Mouse (Mus musculus) testis, postnatal 14 days (tissue): Measurements from ENCODE around the gene Tas1r1.
"Not testable (repeated sequence)": the region's sequence is repeated elsewhere in the genome, so short reads cannot be mapped to it uniquely, and the experiment has no call there.

Experiments used
- DNase-seq: peaks from one replicate; pipeline ENCODE4 v3.0.0; 2021; ENCODE audit warnings: low spot score

The Tas1r1 gene

DNA sequence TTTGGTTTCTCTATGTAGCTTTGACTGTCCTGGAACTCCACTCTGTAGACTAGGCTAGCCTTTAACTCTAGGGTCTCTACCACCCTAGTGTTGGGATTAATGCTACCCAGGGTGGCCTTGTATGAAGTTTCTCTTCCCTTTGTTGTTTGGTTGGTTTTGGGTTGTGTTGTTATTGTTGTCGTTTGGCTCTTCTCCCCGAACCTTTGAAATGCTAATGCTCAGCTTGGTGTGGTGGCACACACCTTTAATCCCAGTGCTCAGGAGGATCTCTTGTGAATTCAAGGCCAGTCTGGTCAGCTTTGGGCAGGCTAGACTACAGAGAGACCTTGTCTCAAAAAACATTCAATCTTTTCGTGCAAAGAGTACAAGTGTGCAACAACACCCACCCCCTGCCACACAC, 4.8 kb upstream of the Tas1r1 start:
- DNase-seq, result no peak

GRCm38 (mm10) chr4:152041924-152042641, 3.7 kb upstream of the Tas1r1 start:
- DNase-seq, result no peak

GRCm38 (mm10) chr4:152039831-152040310, 1.5 kb upstream of the Tas1r1 start:
- no peak for DNase-seq

DNA sequence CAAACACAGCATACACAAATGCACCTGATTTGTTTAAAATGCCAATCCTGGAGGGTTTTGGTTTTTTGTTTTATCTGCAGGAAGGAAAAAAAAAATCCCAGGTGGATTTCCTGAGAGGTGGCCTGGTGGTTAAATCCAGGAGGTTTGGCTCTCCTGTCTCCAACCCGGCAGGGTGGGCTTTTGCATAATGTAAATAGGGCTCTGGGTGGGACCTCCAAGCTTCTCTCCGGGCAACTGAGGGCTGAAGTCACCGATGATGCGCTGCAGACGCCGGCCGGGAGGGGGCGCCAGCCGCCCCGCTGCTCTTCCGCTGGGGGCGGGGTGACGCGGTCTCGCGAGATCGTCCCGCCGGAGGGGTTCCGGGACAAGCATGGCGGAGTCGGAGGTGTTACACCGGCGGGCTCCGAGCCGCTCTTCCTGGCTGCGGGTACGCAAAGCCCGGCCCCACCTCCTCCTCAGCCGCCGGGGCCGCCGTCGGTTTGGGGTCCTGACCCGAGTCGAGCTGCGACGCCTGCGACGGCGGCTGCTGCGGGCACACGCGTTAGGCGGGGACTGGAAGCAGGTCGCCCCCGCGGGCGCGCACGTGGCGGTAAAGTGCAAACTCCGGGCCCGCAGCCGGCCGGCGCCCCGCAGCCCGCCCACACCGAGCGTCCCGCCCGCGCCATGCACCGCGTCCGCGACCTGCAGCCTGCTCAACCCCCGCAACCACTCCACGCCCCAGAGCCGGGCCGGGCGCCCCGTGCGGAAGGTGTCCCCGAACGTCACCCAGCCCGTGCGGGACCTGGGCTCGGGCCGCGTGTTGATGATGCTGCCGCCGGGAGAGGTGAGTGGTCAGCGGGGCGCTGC, 840 bp upstream of the Tas1r1 start, which contains the start of gene Nol9:
Nol9 (plus strand) TSS at position 337 of the 846 bp plus-strand sequence.
- DNase-seq, result peak; percentile 92

GRCm38 (mm10) chr4:152036464-152036863, 1.9 kb downstream of the Tas1r1 start:
- DNase-seq, result not testable (repeated sequence)

- DNase-seq, result no peak
Measured at GRCm38 (mm10) chr4:152032922-152033321, 5.4 kb downstream of the Tas1r1 start.

- no peak for DNase-seq
Measured at GRCm38 (mm10) chr4:152029997-152030396, 8.4 kb downstream of the Tas1r1 start.

GRCm38 (mm10) chr4:152029087-152029486, 9.3 kb downstream of the Tas1r1 start:
- DNase-seq, result no peak

DNA sequence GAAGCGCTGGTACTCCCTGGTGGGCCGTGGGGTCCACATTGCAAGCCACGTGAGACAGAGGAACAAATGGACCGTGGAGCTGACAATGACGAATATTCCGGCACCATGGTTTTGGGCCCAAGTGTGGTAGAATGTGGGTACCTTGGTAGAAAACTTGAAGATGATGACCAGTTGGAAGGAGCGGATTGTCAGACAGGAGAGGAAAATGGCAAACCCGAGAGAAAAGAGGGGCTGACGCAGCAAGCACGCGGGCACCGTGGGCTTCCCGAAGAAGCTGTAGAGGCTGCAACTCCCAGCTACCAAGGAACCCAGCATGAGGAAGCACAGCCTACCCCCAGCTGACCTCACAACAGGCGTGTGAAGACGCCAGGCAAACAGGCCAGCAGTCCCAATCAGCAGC, 9.9 kb downstream of the Tas1r1 start:
- no peak for DNase-seq

GRCm38 (mm10) chr4:152027524-152027923, 10.8 kb downstream of the Tas1r1 start, which contains the start of gene Zbtb48:
Zbtb48 (minus strand) TSS chr4:152027671.
- DNase-seq, result peak; percentile 96

DNA sequence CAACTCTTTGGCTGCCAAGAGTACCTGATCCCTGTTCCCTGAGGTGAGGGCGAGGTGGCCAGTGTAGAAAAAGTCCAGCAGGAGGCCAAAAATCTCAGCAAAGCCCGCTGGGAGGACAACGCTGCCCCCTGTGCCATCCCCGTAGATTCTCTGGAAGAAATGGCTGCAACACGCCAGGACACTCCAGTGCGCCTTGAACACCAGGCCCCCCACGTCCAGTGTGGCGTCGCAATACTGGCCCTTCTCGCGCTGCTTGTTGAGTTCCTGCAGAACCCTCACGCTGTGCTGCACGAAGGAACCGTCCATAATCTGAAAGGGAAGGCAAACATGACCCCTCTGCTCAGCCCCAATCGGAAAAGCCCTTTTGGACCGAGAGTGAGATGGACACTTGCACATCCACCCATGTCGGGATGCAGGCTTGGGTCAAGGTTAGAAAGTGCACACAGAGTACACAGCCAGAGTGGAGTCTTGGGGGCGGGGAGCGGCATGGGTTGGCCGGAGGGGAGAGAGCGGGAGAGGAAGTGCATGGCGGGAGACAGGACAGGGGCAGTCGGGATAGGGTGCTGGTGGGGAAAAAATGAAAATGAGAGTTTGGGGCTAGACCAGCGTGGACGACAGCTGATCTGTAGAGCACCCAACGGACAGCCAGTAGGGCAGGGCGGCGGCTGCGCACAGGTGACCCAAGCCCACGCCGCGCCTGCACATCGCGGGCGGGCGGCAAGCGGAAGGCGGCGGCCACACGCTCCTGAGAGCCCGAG, 11.4 kb downstream of the Tas1r1 start:
- no peak for DNase-seq

GRCm38 (mm10) chr4:152024525-152024924, 13.8 kb downstream of the Tas1r1 start:
- DNase-seq, result no peak

GRCm38 (mm10) chr4:152022506-152022905, 15.9 kb downstream of the Tas1r1 start:
- no peak for DNase-seq

DNA sequence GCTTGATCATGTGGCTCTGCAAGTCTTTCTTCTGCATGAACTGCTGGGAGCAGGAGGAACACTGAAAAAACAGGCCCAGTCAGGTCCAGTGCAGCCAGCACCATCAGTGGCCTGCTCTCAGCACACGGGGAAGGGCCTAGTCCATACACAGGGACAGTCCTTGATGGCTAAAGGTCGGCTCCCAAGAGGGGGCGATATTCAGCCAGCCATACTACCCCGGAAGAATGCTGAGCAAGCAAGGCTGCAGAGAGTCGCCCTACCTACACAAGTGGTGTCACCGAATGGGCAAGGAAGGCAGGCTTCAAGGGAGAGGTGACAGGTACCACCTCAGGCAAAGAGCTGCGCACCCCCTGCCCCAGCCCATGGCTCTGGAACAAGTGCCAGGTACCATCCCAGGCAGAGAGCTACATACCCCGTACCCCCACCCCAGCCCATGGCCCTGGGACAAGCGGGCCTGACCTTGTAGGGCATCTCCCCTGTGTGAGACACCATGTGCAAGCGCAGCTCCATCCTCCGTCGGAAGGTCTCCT, 16.7 kb downstream of the Tas1r1 start:
- no peak for DNase-seq

- no peak for DNase-seq
Measured at GRCm38 (mm10) chr4:152020024-152020423, 18.3 kb downstream of the Tas1r1 start.

GRCm38 (mm10) chr4:152019073-152019472, 19.3 kb downstream of the Tas1r1 start:
- no peak for DNase-seq

DNA sequence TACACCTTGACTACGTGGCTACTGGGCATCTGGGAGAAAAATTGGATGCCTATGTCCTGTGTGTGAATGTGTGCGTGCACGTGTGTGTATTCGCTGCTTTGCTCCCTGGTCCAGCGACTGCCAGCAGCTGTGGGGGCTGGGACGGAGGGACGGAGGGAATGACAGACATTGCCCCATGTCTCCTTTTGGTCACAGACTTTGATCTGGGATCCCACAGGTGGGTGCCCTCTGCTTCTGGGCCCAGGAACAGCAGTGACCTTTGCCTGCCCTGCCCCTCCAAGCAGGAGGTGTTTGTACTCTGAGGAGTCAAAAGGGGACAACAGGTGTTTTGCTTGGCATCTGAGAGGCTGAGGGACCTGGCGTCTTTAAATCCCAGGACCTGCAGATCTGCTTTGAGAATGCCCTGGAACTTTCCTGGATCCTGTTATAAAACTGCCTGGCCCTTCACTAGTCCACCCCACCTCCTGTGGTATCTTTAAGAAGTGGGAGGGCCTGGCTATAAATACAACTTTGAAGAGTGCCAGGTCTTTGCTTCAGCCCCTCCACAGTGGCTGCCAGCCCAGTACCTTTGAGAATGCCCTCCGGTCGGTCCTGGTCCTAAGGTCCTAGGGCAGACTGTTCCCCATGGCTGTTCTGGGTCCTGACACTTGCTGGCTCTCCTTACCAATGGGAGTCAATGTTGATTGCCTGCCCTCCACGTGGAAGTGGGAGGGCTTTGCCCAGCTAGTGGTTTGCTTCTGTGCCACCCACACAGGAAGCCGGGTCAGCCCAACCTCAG, 25.1 kb downstream of the Tas1r1 start:
- DNase-seq, result no peak

DNA sequence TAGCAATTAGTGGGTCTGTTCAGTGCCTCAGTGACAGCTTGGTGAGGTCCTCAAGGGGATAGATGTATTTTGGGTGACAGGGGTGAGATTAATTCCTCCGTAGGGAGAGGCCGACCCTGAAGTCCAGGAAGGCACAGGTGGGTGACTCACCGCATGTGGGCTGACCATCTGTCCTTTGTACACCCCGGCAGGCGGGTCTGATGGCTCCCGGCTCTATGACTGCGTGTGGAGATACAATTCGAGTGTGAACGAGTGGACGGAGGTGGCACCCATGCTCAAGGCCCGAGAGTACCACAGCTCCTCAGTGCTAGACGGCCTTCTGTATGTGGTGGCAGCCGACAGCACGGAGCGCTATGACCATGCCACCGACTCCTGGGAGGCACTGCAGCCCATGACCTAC, 26.3 kb downstream of the Tas1r1 start:
- DNase-seq, result no peak

DNA sequence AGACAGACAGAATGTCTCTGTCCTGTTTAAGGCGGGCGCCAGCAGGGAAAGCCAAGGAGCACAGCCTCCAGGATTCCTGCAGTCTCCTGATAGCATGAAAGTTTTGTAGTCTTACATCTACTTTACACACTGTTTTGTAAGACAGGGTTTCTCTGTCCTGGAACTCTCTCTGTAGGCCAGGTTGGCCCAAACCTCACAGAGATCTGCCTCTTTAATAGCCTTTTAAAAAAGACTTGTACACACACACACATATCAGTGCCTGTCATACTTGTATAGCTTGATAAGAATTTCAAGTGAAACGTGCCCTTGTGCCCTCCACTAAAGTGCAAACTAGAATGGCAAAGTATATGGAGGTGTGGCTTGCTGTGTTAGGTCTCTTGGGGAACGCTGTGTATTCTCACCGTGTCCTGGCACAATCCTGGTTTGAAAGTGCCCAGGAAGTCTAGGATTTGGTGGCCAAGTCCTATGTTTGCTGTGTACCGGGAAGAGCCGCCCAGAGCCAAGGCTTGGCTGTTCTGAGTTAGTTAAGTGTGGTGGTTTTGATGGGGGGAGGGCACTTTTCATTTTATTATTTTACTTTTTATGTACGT, 27.1 kb downstream of the Tas1r1 start:
- DNase-seq, result no peak

DNA sequence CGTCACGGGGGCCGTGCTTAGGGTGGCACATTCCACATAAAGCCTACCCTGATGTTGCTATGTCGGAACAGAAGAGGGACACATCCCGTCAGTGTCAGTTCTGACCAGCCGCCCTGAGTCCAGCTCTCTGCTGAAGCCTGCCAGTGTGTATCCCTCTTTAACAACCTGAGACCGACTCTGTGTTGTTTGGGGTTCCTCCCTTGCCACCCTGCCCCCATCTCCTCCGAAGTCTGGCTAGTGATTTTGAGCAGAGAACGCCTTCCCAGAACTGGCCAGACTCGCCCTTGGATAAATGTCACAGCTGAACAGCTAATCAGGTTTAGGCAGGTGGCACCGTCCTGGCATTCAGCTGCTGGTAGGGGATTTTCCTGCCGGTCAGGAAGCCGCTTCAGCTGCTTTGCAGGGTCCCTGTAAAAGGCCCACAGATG, 27.6 kb downstream of the Tas1r1 start:
- no peak for DNase-seq
